Mouse (Mus musculus) embryo, embryonic 10.5 days (tissue): Measurements from ENCODE around the gene Ptprg.
A peak's percentile ranks its signal among the peaks of the same experiment; 100 is the strongest.

Experiments used
- DNase-seq: peaks from one replicate; pipeline ENCODE4 v3.0.0-alpha.2; 2015; ENCODE audit warnings: low spot score

The Ptprg gene

DNA sequence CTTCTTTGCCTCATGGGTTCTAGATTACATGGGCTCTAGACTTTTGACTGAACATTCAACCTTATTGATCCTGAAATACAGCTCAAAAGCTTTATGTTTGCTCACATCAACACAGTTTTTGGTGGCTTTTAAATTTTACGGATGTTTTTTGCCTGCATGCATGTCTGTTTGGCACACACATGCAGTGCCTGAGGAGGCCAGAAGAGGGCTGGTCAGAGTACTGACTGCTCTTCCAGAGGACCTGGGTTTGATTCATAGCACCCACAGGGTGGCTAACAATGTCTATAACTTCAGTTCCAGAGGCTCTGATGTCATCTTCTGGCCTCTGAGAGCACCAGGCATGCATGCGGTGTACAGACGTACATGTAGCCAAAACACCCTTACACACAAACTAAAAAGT, 12.0 kb downstream of the Ptprg start:
- no peak for DNase-seq

DNA sequence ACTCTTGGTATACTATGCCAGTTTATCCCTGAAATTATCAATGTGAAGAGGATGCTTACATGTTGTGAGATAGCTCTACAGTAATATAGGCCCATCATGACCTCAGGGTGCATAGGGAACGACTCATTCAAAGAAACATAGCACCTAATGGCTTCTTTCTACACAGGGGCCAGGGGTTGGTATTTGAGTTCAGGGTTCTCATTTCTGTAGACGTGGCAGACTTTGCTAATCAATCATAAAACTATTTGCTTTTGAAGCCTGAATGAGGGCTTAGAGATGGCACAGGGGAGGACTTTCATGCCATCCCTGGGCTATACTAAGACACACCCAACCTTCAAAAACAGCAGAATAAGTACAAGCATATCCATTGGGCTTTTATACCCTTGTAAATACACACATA, 16.4 kb downstream of the Ptprg start:
- no peak for DNase-seq

DNA sequence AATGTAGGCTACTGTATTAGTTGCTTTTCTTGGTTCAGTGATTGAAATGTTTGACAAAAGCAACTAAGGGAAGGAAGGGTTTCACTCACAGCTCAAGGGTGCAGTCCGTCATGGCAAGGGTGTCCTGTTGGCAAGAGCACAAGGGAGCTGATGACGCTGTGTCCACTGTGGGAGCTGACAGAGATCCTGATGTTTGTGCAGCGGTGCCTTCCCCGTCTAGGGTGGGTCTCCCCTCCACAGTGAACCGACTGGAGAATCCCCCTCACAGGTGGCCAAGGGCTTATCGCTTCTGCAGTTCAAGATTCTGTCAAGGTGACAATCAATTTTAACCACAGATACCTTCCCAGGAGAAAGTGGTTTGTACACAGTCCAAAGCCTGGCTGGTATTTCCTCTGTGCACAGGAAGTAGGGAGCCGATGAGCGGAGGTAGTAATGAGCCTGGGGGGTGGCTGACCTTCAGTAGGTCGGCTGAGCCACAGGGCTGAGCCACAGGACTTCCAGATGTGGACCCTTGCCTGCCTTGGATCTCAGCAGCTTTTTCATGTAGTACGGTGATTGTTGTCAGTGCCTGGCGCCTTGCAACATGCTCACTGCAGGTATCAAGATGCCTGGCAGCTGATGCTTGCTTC, 18.5 kb downstream of the Ptprg start:
- DNase-seq: no peak

DNA sequence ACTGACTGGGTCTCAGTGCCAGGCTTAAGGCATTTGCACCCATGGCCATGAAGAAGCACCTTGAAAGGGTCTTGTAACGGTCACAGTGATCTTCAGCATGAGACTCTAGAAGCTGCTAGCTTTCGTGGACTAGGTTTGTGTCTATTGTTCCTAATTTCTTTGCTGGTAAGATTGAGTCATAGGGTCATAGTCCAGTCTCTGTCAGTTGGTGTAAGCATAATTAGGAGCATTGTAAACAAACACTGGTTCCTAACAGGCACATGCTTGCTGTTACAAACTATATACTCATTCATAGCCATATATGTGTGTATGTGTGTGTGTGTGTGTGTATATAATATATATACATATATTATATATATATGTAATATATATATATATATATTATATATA, 19.1 kb downstream of the Ptprg start:
- DNase-seq: no peak

DNA sequence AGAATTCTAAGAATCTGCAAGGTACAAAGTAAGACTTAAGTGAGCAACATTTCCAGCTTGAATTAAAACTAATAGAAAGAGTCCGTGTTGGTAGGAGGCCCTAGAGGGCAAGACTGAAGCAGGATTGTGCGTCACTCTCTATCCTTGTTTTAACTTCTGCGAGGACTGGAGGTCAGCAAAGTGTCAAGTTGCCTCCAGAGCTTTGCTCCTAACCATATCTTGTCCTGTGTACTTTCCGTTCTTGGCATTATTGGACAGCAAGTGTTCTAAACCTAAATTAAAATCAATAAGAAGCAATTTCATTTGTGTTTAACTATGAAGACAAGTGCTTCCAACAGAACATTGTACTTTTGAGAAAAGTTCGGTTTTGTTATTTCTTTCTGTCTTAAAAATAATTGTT, 20.4 kb downstream of the Ptprg start:
- no peak for DNase-seq

DNA sequence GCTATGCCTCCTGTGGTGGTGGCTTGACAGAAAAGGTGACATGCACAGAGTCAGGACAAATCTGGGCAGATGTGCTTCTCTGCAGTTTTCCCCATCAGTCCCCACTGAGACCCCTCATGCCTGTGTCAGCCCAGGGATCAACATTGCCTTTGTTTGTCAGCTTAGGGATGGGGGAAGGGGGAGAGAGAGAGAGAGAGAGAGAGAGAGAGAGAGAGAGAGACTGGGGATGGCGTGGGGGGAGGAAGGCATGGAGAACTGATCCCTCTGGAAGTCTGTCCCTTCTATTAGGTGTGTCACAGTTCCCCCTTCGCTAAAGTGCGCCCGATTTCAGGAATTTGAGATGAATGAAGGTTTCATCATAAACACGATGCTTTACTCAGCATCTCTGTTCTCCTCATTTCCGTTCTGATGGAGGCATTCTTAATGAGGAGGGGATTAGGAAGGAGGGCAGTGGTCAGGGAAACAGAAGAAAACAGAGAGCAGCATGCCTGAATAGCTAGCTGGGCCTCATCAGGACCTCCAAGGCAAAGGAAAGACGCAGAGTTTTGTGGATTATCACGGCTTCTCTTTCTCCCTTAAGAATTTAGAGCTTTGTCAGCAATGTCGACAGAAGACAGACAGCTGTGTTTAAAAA, 24.1 kb downstream of the Ptprg start:
- DNase-seq: peak; percentile 45

DNA sequence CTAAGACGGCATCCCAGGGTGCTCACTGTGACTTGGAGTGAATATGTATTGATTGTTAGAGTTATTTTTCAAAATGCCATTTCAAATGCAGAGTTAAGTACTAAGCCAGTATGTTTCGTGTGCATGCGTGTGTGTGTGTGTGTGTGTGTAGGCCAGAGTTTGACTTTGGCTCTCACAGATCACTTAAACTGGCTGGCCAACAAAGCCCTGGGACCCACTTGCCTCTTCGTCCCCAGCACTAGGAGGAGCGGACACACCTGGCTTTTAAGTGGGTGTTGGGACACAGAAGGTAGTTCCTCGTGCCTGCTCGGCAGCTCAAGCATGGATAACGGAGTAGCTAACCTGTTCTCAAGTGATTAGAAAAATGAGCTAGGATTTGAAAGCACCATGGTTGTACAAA, 24.6 kb downstream of the Ptprg start:
- DNase-seq: no peak

DNA sequence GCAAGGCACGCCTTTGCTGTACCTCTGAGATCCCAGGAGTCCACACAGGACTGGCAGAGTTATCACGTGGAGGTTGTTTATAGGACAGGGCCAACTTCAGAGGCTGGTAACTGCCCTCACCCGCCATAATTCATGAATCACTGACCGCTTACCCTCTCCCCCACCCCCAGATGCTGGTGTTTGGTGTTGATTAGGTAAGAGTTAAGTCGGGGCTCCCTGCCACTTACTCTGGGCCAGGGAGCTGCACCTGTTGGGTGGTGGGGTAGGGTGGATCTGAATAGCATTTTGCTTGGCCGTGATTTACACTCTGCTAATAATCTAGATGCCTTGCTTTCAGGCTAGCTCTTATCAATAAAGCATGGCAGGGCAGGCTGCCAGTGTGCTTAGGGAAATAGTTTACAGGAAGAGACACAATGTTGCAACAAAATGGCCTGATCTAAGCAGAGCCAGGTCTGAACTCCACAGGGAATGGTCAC, 25.2 kb downstream of the Ptprg start:
- no peak for DNase-seq

DNA sequence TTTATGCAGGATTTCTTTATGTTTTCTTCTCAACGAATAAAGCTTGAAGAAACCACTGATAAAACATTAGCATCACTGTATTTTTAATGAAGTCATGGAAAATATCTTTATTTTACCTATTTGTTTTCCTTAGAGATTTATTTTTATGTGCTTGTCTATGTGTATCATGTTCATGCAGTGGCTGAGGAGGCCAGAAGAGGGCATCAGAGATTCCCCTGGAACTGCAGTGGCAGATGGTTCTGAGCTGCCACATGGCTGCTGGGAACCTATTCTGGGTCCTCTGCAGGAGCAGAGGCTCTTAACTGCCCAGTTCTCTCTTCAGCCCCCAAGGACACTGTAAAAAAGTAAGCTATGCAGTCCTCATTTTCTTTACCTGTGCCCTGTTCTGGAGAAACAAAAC, 26.6 kb downstream of the Ptprg start:
- no peak for DNase-seq

DNA sequence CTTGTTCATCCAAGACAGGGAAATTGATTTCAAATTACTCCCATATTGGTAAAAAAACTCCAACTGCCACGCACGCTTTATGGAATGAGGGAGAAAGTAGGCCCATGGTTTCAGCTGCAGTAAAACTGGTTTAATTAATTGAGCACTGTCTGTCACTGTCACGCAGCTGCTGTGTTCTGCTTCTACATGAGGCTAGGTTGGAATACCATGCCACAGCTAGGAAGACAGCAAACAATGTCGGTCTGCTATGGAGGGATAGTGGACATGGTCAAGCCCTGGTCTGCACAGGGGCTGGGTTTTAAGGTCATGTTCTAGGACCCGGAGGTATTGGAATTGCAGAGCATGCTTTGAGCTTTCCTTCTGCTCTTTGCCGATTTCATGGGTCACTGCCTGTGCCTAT, 30.9 kb downstream of the Ptprg start:
- no peak for DNase-seq

DNA sequence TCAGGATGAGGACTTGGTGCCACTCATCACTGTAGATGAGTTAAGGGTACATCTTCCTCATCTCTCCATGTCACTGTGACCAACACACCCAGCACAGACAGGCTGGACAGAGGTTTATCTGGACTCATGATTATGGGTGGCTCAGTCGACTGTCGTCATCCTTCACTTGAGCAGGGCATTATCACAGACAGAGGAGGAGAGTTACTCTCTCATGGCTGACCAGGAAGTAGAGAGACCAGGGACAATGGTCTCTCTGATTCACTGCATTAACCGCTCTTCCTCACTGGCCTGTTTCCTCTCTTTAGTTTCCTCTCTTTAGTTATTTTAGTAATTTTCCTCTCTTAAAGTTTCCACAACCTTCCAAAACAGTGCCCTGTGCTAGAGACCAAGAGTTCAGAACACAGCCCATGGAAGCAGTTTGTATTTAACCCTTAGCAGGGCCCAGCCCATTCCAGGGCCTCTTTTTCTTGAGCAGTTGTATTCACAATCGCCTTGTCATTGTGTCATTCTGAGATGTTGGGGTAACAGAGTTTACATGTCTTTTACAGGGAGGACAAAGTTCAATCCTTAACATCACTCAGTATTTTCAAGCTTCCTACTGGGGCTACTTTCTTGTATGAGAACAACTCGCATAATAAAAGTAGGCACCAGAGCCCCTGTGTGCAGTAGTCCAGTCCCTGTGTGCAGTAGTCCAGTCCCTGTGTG, 31.7 kb downstream of the Ptprg start:
- no peak for DNase-seq

DNA sequence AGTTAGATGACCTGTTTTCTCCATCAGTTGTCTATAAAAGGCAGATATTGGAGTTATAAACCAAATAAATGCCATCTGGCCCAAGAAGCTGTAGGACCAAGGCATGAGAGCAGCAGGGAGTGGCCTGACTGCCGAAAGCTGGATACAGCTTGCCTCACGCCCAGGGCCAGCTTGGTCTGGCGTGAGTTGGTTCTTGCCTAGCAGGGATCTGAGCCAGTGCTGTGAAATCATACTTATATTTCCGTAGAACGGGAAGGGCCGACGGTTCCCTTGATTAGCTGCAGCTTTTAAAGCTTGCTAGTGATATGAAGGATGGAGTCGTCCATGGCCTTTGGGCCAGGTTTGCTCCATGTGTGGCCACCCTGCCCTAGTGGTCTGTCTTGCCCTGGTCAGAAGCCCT, 37.1 kb downstream of the Ptprg start:
- DNase-seq: no peak

DNA sequence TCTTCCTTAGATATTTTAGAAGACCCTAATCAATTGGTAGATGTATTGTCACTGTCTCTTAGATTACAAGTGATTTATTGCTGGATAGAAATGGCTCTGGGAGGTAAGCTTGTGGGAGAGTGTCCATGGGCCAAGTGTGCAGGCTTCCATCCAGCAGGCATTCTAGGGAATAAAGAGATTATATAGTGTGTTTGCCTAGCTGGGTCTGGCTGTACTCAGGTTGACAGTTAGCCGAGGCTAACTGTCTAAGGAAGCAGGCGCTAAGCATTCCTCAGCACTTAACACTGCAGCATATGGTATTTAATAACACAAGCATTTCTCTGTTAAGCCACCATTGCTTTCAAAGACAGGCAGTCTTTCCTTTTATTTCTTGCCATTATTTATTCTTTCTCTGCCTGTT, 39.3 kb downstream of the Ptprg start:
- no peak for DNase-seq

DNA sequence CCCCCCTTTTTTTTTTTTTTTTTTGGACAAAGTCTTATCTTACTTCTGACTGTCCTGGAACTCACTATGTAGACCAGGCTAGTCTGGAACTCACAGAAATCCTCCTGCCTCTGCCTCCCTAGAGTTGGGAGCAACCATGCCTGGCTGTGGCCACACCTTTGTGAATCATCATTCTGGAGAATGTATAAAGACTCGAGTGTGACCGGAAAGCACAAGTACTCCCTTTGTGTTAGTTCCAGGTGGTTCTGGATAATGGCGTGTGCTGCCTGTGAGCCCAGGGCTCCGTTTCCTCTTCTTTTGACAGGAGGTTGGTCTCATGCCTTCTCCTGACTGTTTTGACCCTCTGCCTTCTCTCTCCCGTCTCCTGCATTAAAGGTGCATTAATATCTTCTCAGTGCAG, 41.0 kb downstream of the Ptprg start:
- DNase-seq: no peak

DNA sequence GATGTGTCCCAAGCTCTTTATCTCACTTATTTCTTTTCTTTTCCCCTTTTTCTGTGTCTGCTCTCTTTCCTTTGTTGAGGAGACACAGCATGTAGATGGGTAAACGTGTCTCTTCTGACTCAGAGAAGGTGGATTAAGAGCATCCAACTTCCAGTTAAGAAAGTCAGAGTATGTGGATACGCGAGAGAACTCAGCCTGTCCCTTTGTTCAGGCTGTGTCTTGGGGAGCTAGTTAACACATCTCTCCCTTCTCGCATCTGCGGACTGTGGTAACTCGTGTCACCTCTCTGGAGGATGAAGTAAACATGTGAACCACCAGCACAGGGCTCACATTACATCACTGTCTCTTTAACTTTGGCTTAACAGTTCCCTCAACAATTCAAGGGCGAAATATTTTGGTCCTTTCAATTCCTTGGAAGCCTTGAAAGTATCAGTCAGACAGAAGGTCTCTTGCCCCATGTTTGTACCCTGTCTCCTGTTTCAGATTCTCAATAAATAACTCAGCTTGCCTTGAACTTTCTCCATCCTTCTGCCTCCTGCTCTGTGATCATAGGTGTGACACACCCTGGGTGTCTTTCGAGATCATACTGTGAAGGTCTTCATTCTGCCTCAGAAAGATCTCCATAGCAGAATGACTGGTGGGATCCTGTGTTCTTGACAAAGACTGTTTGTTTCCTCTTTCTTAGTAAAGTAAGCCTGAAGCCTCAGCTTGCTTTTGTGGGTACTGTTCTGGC, 51.0 kb downstream of the Ptprg start:
- DNase-seq: no peak

DNA sequence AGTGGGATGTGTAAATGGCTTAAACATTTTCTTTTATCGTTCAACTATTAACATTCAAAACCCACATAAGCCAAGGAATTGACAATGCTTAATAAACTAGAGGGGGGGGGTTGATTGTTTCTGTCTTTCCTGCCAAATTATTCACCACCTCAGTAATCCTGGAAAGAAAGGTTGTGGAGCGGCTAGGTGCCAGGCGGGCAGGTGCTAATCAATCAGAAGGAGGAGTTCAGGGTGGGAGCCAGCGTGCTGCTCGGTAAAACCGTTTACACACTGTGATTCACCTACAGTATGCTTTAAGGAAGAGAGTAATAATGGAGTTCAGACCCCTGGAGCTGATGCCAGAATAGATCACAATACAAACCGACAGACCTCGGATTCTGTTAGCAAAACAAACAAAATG, 55.0 kb downstream of the Ptprg start:
- DNase-seq: no peak

DNA sequence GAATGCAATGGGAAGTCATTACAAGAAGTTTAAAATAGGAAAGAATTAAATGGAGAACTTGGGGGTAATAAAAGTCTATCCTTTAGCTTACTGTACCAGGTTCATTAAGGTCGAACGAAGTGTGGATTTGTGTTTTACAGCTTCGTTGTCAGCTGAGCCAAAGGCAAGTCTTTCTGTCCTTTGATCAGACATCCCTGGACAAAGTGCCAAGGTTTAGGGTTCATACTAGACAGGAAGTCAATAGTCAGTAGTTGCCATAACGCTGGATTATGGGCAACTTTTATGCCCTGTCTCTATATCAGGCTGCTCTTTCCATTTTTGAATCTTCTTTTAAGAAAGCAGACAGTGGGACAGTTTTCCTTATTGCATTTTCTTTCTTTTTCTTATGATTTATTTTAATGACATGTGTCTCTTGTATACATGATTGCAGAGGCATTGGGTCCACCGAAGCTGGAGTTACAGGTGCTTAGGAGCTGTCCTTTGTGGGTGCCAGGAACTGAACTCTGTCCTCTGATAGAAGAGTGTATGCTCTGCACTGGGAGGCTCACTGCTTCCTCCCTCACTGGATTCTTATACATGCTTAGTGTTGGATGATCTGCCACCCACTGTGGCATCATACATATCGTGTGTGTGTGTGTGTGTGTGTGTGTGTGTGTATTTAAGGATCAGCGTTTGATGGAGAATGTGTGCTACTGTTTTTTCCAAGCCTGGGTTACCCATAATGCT, 56.7 kb downstream of the Ptprg start:
- no peak for DNase-seq

DNA sequence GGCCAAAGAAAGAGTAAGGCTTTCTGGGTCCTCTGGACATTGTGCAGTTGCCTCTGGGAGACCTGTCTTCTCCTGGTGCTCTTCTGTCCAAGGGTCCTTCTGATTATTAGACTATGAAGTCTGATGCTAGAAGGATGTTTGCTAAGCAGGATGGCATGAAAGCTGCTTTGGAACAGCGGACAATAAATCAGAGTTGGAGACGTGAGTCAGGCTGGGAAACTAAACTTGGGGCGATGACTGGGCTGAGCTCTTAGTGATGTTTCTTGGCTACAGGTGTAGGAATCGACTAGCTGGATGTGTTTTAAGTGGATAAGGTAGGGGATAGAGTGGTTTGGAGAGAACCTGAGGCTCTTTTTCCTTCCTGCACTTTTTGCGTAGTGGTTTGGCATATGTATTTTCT, 59.1 kb downstream of the Ptprg start:
- DNase-seq: no peak

DNA sequence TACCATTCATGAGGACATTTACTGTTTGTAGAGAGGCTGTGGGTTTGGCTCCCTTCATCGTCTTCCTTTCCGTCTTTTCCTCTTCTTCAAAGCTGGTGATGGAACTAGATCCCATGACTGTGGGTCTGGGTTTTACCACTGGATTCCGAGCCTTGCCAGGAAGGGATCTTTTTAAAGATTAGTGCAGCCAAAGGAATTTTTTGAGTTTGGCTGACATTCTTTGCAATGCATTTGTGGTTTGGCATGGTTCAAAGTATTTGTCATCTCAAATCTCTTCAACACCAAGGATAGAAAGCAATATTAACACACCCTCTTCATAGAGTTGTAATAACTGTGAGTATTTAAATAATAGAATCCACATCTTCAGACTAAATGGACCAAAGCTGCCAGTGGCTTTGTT, 59.8 kb downstream of the Ptprg start:
- no peak for DNase-seq

DNA sequence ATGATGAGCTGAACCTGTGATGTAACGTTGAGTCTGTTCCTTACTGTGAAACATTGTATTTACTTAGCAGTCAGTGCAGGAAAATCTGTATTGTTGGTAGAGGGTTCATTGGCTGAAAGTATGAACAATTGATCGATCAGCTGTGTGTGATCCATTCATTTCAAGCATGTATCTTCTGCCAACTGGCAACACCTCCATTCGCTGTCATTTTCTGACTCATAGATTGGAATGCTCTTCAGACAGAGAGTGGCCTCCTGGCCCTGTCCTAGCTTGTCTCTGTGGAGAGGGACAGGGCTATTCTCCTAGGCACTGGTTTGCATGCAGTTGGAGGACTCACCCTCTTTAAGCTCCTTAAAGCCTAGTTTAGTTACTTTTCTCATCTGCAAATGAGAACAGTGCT, 62.4 kb downstream of the Ptprg start:
- DNase-seq: no peak

DNA sequence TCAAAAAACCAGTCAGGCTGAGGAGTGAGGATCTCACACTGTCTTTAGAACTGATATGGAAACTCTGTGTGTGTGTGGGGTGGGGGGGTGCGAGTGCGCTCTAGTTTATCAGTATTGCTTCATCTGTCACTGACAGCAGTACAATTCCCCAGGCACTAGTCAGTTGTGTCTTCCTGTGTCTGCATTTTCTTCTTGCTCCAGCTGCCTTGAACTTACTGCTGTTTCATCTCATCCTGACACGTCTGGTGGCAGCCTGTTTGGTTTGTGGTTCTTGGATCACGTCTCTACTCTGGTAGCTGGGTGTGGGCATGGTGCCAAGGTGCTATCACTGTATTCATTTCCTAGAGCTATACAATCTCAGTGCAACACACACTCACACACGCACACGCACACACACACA, 64.0 kb downstream of the Ptprg start:
- DNase-seq: no peak

DNA sequence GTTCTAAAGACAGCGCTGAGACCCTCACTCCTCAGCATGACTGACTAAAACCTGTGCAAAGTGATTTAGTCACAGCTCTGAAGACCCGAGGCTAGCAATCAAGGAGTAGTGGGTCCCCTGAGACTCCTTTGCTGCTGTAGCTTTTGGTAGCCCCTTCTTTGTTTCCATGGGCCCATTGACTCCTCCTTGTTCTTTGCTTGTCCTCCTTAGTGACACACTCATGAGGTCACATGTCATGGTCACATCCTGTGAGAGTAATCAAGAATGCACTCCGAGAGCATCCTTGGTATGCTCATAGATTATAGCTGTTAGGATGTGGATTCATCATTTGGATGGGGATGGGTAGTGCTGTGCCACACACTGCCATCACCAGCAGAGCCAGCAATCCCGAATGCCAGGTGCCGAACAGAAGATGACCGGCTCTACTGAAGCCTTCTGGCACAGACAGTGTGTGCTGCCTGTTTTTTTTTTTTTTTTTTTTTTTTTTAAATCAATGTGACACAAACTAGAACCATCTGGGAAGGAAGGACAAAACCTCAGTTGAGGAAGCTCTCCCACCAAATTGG, 64.9 kb downstream of the Ptprg start:
- peak; percentile 21 for DNase-seq
